Mouse (Mus musculus) heart, postnatal 4 days (tissue): ENCODE results near the gene Rabep2. TPM values are rescaled to one million over a fixed set of nuclear protein-coding genes. Genes with fewer than 3 reads are reported as not detected.

Experiments used
- DNase-seq: peaks from one replicate; pipeline ENCODE4 v3.0.0; 2021
- total RNA-seq, 2 experiments: library from RNA; stranded (reverse); gene quantifications; 2 replicates each; pipeline ENCODE4 v1.2.3; 2021

The Rabep2 gene
- total RNA-seq, 2 experiments from 2014 or later = 11.8 to 15.0 TPM

DNA sequence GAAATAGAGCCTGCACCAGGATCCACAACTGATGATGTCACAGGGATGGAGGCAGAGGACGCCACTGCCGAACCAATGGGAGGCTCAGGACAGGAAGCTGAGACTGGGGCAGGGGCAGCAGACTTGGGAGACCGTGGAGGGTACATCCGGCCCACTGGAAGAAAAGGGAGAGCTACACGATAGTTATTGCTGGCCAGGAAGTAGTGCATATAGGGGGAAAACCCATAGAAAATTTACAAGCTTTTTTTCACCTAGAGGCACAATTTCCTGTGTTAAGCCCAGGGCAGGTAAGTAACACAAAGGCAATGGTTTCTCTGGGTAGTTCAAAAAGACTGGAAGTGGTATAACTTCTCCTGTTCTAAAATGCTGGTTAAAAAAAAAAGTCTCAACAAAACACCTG, 67.9 kb downstream of the Rabep2 start:
- no peak for DNase-seq

DNA sequence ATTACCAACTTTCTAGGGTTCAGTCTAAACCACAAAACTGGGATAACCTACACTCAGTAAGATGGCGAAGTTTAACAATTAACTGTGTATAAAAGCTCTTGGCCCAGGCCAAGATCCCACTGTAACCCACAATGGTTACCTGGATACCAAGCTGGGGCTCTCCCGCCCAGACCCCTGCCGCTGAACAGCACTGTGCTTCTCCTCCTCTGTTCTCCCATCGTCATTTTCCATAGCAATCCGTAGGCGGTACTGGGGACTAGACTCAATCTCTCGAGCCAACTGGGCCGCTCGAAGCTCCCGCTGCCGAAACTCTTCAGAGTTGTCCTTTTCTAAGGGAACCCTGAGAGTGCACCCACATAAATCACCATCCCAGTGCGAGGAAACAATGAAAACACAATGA, 69.4 kb downstream of the Rabep2 start:
- DNase-seq = no peak

Other genes starting within 250 kb of the Rabep2 start
- gene Xpo6, start 228.3 kb upstream of the Rabep2 start, total RNA-seq = 10 to 100 TPM; 48.9 to 50.3 TPM
- 10 to 100 TPM; 40.4 to 46.3 TPM for gene Sbk1, start 156.1 kb upstream of the Rabep2 start, total RNA-seq
- 1 to 10 TPM; 1.1 to 1.4 TPM for gene Lat, start 59.2 kb upstream of the Rabep2 start, total RNA-seq
- 10 to 100 TPM; 36.8 to 37.3 TPM for gene Spns1, start 51.3 kb upstream of the Rabep2 start, total RNA-seq
- 10 to 100 TPM in 1 of 2 experiments, 1 to 10 TPM in 1; 7.5 to 10.1 TPM for gene Nfatc2ip, start 32.0 kb upstream of the Rabep2 start, total RNA-seq
- gene Cd19, start 13.9 kb upstream of the Rabep2 start, total RNA-seq = under 1 TPM; 0.45 to 0.72 TPM
- 1 to 10 TPM in 1 of 2 experiments, under 1 TPM in 1; 0.67 to 9.0 TPM for gene Atp2a1, start 34.3 kb downstream of the Rabep2 start, total RNA-seq
- 10 to 100 TPM; 47.1 to 51.4 TPM for gene Sh2b1, start 46.7 kb downstream of the Rabep2 start, total RNA-seq
- 100 to 1,000 TPM; 224 to 238 TPM for gene Tufm, start 58.6 kb downstream of the Rabep2 start, total RNA-seq
- 10 to 100 TPM; 60.0 to 65.7 TPM for gene Atxn2l, start 74.7 kb downstream of the Rabep2 start, total RNA-seq
- 100 to 1,000 TPM; 159 to 161 TPM for gene Eif3c, start 137.7 kb downstream of the Rabep2 start, total RNA-seq
- gene Apobr, start 156.2 kb downstream of the Rabep2 start, total RNA-seq = under 1 TPM; 0.21 to 0.95 TPM
- gene Cln3, start 157.1 kb downstream of the Rabep2 start, total RNA-seq = 10 to 100 TPM; 13.4 to 14.0 TPM
- gene Il27, start 166.2 kb downstream of the Rabep2 start, total RNA-seq = not detected
- 1 to 10 TPM; 5.7 to 6.8 TPM for gene Nupr1, start 202.1 kb downstream of the Rabep2 start, total RNA-seq
- 10 to 100 TPM; 30.9 to 33.2 TPM for gene Sgf29, start 220.6 kb downstream of the Rabep2 start, total RNA-seq
- gene Sult1a1, start 247.7 kb downstream of the Rabep2 start, total RNA-seq = 1 to 10 TPM; 5.5 to 6.6 TPM